Mouse (Mus musculus): ENCODE results near the gene Gm20498. TPM values are rescaled to one million over a fixed set of nuclear protein-coding genes. Genes with fewer than 3 reads are reported as not detected.

Gm20498 gene
- polyA plus RNA-seq, 1 experiment from 2014 or later = 25.9 TPM

DNA sequence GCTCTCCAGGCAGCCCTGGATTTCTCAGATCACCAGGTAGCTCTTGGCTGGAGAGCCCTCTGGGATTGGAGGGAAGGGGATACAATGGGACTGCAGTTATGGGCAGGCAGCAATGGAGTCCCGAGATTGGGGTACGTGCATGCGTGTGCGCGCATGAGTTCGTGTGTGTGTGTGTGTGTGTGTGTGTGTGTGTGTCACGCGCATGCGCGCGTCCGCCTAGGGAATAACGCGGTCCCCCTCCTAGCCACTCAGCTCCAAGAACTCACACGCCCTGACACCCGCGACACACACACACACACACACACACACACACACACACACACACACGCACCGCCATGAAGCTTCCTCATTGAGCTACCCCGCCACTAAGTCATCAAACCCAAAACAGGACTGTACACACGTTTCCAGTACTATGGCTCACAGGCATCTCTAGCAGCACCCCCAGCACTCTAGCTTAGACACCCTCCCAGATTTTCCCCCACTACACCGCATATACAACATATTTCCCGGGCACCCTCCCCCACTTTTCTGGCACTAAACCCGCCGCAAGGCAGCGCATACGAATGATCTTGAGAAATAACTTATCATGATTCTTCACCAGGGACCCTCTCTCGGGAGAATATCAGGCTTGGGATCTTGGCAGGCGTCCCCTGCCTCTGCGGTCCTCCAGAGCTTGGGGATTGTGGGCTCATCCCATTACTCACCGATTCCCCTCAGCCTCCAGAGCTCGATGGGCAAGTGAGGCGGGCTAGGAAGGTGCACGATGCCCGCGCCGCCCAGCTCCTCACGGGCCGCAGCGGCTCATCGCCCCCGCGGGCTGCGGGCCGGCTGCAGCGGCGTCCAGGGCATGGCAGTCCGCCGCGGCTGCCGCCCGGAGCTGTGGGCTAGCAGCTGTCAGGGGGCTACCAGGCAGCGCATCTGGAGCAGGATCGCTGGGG lies 200.5 kb downstream of the Gm20498 start:
- H3K4me2 ChIP-seq = peak overlapping the region; percentile 100
- no peak overlapping the region for H3K27ac ChIP-seq
- peaks cover 12% of the 10 kb centered on the region; the same call in 1 of the 2 replicates for H3K4me1 ChIP-seq
- 0 out of 2 replicates have a peak, but pooled peaks have one; percentile 27 for ATAC-seq (ENCODE audit: insufficient read depth, low FRiP score, low read depth)
- peak overlapping the region; percentile 61 for H3K4me3 ChIP-seq (replicated peaks)
- H3K27me3 ChIP-seq (replicated peaks) = peaks cover 13% of the 10 kb centered on the region; the same call in 1 of the 2 replicates
- H3K9ac ChIP-seq = peak overlapping the region; percentile 77
- H3K36me3 ChIP-seq = no peaks in the 10 kb centered on the region
- WGBS = 3% methylated on average over 52 of the region's 54 CpGs
- H3K9me3 ChIP-seq = no peaks in the 10 kb centered on the region

DNA sequence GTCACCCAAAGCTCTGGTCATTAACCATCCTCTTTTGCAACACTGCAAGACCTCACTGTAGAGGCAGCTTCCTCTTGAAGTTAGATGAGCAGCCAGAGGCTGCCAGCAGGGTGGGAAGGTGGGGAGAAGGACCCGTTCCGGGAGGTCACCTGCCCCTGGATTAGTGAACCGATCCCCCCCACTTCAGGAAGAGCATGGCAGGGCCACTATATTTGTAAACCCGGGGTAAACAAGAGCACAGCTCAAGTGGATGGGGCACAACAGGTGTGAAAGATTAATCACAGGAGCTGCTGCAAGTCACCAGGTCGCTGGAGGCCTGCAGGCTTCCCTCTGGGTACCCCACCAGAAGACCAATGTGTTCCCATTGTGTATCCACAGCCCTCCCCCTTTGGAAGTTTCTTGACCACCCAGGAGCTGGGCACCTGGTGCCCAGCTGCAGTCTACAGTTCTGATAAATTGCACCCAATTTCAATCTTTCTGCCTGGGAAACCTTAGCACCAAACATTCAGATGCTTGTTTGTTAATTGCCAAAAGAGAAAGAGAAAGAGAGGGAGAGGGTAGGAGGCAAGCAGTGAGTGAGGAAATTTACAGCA lies 201.6 kb downstream of the Gm20498 start:
- no peak overlapping the region for H3K4me2 ChIP-seq
- no peaks in the 10 kb centered on the region for H3K9me3 ChIP-seq
- no peak overlapping the region for H3K4me3 ChIP-seq (replicated peaks)
- peaks cover 12% of the 10 kb centered on the region; the same call in 1 of the 2 replicates for H3K4me1 ChIP-seq
- ATAC-seq (ENCODE audit: insufficient read depth, low FRiP score, low read depth) = no peak
- WGBS = 26% methylated on average over 5 of the region's 5 CpGs
- H3K36me3 ChIP-seq = no peaks in the 10 kb centered on the region
- no peak overlapping the region for H3K27ac ChIP-seq
- H3K27me3 ChIP-seq (replicated peaks) = peaks cover 13% of the 10 kb centered on the region; the same call in 1 of the 2 replicates
- no peak overlapping the region for H3K9ac ChIP-seq

DNA sequence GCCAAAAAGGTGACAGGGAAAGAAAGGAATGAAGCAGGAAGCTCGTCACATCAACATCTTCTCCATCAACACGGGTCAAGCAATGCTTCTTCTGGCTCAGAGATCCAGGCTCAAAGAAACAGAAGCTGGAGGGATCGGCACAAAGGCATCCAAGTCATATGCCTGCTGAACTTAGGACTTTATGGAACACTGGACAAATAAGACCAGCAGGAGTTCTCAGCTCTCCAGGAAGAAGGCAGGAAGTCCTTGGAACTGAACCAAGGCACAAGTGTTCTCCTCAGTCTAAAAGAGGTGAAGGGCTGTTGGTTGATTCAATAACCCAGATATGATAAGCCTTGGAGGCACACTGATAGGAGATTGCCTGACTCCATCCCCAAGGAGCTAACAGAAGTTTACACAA lies 207.7 kb downstream of the Gm20498 start:
- no peaks in the 10 kb centered on the region for H3K27me3 ChIP-seq (replicated peaks)
- H3K27ac ChIP-seq = no peak overlapping the region
- no peak for ATAC-seq (ENCODE audit: insufficient read depth, low FRiP score, low read depth)
- no peaks in the 10 kb centered on the region for H3K36me3 ChIP-seq
- H3K9me3 ChIP-seq = no peaks in the 10 kb centered on the region
- 75% methylated on average over 3 of the region's 3 CpGs for WGBS
- no peak overlapping the region for H3K9ac ChIP-seq
- no peak overlapping the region for H3K4me2 ChIP-seq
- no peak overlapping the region for H3K4me3 ChIP-seq (replicated peaks)
- H3K4me1 ChIP-seq = no peaks in the 10 kb centered on the region

DNA sequence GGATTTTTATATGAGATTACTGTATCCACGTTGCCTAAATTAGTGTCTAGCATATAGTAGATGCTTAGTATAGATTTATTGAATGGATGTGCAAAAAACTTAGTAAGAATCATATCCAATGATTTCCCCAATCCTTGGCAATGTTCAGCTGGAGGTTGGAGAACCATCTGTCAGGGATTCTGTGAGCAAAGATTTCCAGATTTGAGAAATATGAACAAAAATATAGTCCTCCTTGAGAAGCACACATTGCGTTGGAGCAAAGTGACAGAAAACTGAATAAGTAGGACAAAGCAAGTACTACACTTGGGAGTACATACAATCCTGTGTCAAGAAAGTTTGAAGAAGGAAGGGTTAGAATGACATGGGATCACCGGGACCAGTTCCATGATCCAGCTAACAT lies 208.6 kb downstream of the Gm20498 start:
- no peaks in the 10 kb centered on the region for H3K36me3 ChIP-seq
- H3K9ac ChIP-seq = no peak overlapping the region
- no peak overlapping the region for H3K4me3 ChIP-seq (replicated peaks)
- H3K4me2 ChIP-seq = no peak overlapping the region
- no peak overlapping the region for H3K27ac ChIP-seq
- no peak for ATAC-seq (ENCODE audit: insufficient read depth, low FRiP score, low read depth)
- H3K27me3 ChIP-seq (replicated peaks) = no peaks in the 10 kb centered on the region
- no peaks in the 10 kb centered on the region for H3K9me3 ChIP-seq
- 89% methylated on average over 3 of the region's 3 CpGs for WGBS
- no peaks in the 10 kb centered on the region for H3K4me1 ChIP-seq

DNA sequence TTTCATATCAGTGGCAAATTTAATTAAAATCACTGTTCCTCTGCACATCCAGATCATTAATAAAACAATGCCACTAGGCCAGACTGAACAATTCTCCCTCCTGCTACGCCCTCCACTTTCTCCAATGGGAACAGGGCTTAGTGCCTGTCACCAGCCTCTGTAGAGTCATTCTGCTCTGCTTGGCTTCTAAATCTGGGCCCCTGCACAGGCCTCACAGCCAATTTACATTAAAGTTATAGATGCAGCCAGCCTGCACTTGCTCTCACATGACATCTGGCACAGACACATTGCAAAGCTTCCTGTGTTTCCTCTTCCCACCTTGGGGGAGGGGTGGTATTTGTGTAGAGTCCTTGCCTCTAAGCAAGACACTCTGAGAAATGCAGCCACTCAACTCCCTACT lies 211.7 kb downstream of the Gm20498 start:
- H3K4me1 ChIP-seq = no peaks in the 10 kb centered on the region
- H3K4me2 ChIP-seq = no peak overlapping the region
- H3K4me3 ChIP-seq (replicated peaks) = no peak overlapping the region
- WGBS = 67% methylated on average over 1 of the region's 1 CpGs
- no peak for ATAC-seq (ENCODE audit: insufficient read depth, low FRiP score, low read depth)
- no peaks in the 10 kb centered on the region for H3K36me3 ChIP-seq
- no peak overlapping the region for H3K9ac ChIP-seq
- no peaks in the 10 kb centered on the region for H3K9me3 ChIP-seq
- no peaks in the 10 kb centered on the region for H3K27me3 ChIP-seq (replicated peaks)
- H3K27ac ChIP-seq = no peak overlapping the region

DNA sequence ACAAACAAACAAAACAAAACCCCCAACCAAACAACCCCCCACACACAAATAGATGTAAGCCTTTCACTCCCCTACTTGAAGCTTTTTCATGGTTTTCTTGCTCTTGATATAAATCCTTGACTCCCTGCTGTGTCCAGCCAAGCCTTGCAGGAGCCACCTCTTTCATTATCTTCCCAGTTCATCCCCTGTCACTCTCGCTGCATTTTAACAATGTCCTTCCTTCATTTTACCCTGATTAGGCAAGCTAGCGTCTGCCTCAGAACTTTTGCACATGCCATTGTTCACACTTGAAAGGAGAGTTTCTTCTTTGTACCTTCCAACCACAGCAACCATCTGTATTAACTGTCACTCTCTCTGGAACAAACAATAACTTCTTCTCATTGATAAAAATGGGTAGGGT lies 214.9 kb downstream of the Gm20498 start:
- no peak overlapping the region for H3K27ac ChIP-seq
- no peaks in the 10 kb centered on the region for H3K4me1 ChIP-seq
- ATAC-seq (ENCODE audit: insufficient read depth, low FRiP score, low read depth) = no peak
- no peak overlapping the region for H3K4me3 ChIP-seq (replicated peaks)
- H3K27me3 ChIP-seq (replicated peaks) = no peaks in the 10 kb centered on the region
- no peaks in the 10 kb centered on the region for H3K9me3 ChIP-seq
- no peak overlapping the region for H3K9ac ChIP-seq
- H3K4me2 ChIP-seq = no peak overlapping the region
- no peaks in the 10 kb centered on the region for H3K36me3 ChIP-seq
- WGBS = 42% methylated on average over 2 of the region's 2 CpGs

DNA sequence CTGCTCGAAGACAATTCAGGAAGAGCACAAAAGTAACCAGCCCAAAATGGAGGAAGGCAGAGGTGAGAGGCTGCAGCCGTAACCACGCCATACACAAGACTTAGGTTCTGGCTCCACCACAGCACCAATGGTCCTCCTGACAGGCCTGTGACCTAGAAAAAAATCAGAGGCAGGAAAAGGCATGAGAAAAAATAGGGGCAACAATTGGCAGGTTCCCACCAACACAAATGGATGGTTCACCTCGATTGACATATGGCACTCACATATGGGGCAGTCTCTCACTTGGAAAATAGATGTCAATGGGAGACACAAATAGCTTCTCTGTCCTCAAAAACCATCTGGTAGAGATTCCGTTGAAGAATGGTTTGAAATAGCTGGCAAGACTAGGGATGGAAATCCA lies 216.8 kb downstream of the Gm20498 start:
- Histone ChIP-seq H3K36me3 (no peaks in the 10 kb centered on the region), H3K4me2 (no peak overlapping the region), H3K9me3 (no peaks in the 10 kb centered on the region), H3K4me1 (no peaks in the 10 kb centered on the region), H3K4me3 (replicated peaks) (no peak overlapping the region), H3K9ac (no peak overlapping the region), H3K27ac (no peak overlapping the region), H3K27me3 (replicated peaks) (no peaks in the 10 kb centered on the region)
- ATAC-seq (ENCODE audit: insufficient read depth, low FRiP score, low read depth) = no peak
- WGBS = 92% methylated on average over 5 of the region's 5 CpGs

Other genes starting within 250 kb of the Gm20498 start
- 0.43 and 0.63 TPM in 2 replicates for gene Slc8a3, start 199.7 kb downstream of the Gm20498 start, polyA plus RNA-seq (2015; fragmentation: Nextera tagmentation; extraction: Ambion mirVana)
- gene Gm4787, start 153.4 kb downstream of the Gm20498 start, polyA plus RNA-seq (2015; fragmentation: Nextera tagmentation; extraction: Ambion mirVana) = 0.09 and 0.27 TPM in 2 replicates
- gene Adam4, start 111.0 kb downstream of the Gm20498 start, polyA plus RNA-seq (2015; fragmentation: Nextera tagmentation; extraction: Ambion mirVana) = 0.65 and 0.67 TPM in 2 replicates
- gene Cox16, start 47.8 kb downstream of the Gm20498 start, polyA plus RNA-seq (2015; fragmentation: Nextera tagmentation; extraction: Ambion mirVana) = 150 and 155 TPM in 2 replicates
- 40.3 and 43.6 TPM in 2 replicates for gene Synj2bp, start within 50 bp of the Gm20498 start, polyA plus RNA-seq (2015; fragmentation: Nextera tagmentation; extraction: Ambion mirVana)
- 0.19 and 0.28 TPM in 2 replicates for gene Adam21, start 35.6 kb upstream of the Gm20498 start, polyA plus RNA-seq (2015; fragmentation: Nextera tagmentation; extraction: Ambion mirVana)
- 66.4 and 67.1 TPM in 2 replicates for gene Med6, start 62.1 kb upstream of the Gm20498 start, polyA plus RNA-seq (2015; fragmentation: Nextera tagmentation; extraction: Ambion mirVana)
- 6.6 and 6.8 TPM in 2 replicates for gene Ttc9, start 98.3 kb upstream of the Gm20498 start, polyA plus RNA-seq (2015; fragmentation: Nextera tagmentation; extraction: Ambion mirVana)
- gene Map3k9, start 248.3 kb upstream of the Gm20498 start, polyA plus RNA-seq (2015; fragmentation: Nextera tagmentation; extraction: Ambion mirVana) = 2.6 and 3.1 TPM in 2 replicates

Data from stomach, embryonic 15.5 days (tissue).